Mouse (Mus musculus): ENCODE measurements around the gene Kif1b.

GRCm38 (mm10) chr4:149338137-149338536 is 30.6 kb upstream of the Kif1b start:
- TF ChIP-seq EP300 (IDR thresholded peaks at IDR 0.05; ENCODE audit: low read depth in 1 of 2, low read length in 2 of 2) (no peak), ZC3H11A (IDR thresholded peaks at IDR 0.05; ENCODE audit: low read depth, low read length) (no peak), CTCF (IDR thresholded peaks at IDR 0.05 in 2 of 3, conservative IDR thresholded peaks at IDR 0.05 in 1 of 3; ENCODE audit: control insufficient read depth in 1 of 3, insufficient read depth in 1 of 3, low read depth in 2 of 3, low read length in 3 of 3, poor library complexity in 1 of 3, severe bottlenecking in 1 of 3) (no peak)
